Mouse (Mus musculus): ENCODE results near the gene E130114P18Rik. TPM values are rescaled to one million over a fixed set of nuclear protein-coding genes. Genes with fewer than 3 reads are reported as not detected.

E130114P18Rik gene
- polyA plus RNA-seq, 1 experiment from 2014 or later = 0.72 TPM

- 81% methylated on average over 5 of the region's 5 CpGs for WGBS (ENCODE audit: insufficient replicate concordance)
- Histone ChIP-seq H3K4me2 (no peak overlapping the region), H3K27ac (ENCODE audit: low read depth, low read length) (no peak overlapping the region), H3K36me3 (ENCODE audit: control insufficient read depth, insufficient read depth, low read length) (peaks cover 6% of the 10 kb centered on the region; the same call in 1 of the 2 replicates), H3K4me1 (ENCODE audit: control insufficient read depth, insufficient read depth, low read length) (peaks cover 7% of the 10 kb centered on the region; the same call in 1 of the 2 replicates), H3K9ac (ENCODE audit: low read depth, low read length) (no peak overlapping the region), H3K4me3 (ENCODE audit: low read depth, low read length) (no peak overlapping the region), H3K9me3 (replicated peaks; ENCODE audit: control insufficient read depth, low read length) (no peaks in the 10 kb centered on the region), H3K27me3 (ENCODE audit: control insufficient read depth, insufficient read depth, low read length) (no peaks in the 10 kb centered on the region)
- no peak for ATAC-seq (replicated peaks; ENCODE audit: insufficient number of reproducible peaks, low FRiP score, low TSS enrichment)
Measured at GRCm38 (mm10) chr4:97795957-97796356, 18.1 kb upstream of the E130114P18Rik start.

- Histone ChIP-seq H3K4me1 (ENCODE audit: control insufficient read depth, insufficient read depth, low read length) (peaks cover 7% of the 10 kb centered on the region; the same call in 1 of the 2 replicates), H3K27me3 (ENCODE audit: control insufficient read depth, insufficient read depth, low read length) (no peaks in the 10 kb centered on the region), H3K9me3 (replicated peaks; ENCODE audit: control insufficient read depth, low read length) (no peaks in the 10 kb centered on the region), H3K27ac (ENCODE audit: low read depth, low read length) (no peak overlapping the region), H3K4me3 (ENCODE audit: low read depth, low read length) (no peak overlapping the region), H3K36me3 (ENCODE audit: control insufficient read depth, insufficient read depth, low read length) (peaks cover 6% of the 10 kb centered on the region; the same call in 1 of the 2 replicates), H3K4me2 (no peak overlapping the region), H3K9ac (ENCODE audit: low read depth, low read length) (no peak overlapping the region)
- no peak for ATAC-seq (replicated peaks; ENCODE audit: insufficient number of reproducible peaks, low FRiP score, low TSS enrichment)
- WGBS (ENCODE audit: insufficient replicate concordance) = 79% methylated on average over 4 of the region's 4 CpGs
Measured at GRCm38 (mm10) chr4:97794865-97795264, 17.0 kb upstream of the E130114P18Rik start.

- Histone ChIP-seq H3K9ac (ENCODE audit: low read depth, low read length) (no peak overlapping the region), H3K4me3 (ENCODE audit: low read depth, low read length) (no peak overlapping the region), H3K27me3 (ENCODE audit: control insufficient read depth, insufficient read depth, low read length) (no peaks in the 10 kb centered on the region), H3K9me3 (replicated peaks; ENCODE audit: control insufficient read depth, low read length) (no peaks in the 10 kb centered on the region), H3K27ac (ENCODE audit: low read depth, low read length) (no peak overlapping the region), H3K4me1 (ENCODE audit: control insufficient read depth, insufficient read depth, low read length) (peaks cover 7% of the 10 kb centered on the region; the same call in 1 of the 2 replicates), H3K36me3 (ENCODE audit: control insufficient read depth, insufficient read depth, low read length) (peaks cover 6% of the 10 kb centered on the region; the same call in 1 of the 2 replicates), H3K4me2 (no peak overlapping the region)
- ATAC-seq (replicated peaks; ENCODE audit: insufficient number of reproducible peaks, low FRiP score, low TSS enrichment) = no peak
- 88% methylated on average over 10 of the region's 10 CpGs for WGBS (ENCODE audit: insufficient replicate concordance)
Measured at GRCm38 (mm10) chr4:97793931-97794330, 16.1 kb upstream of the E130114P18Rik start.

- WGBS (ENCODE audit: insufficient replicate concordance) = 74% methylated on average over 4 of the region's 4 CpGs
- Histone ChIP-seq H3K4me2 (no peak overlapping the region), H3K4me3 (ENCODE audit: low read depth, low read length) (no peak overlapping the region), H3K9me3 (replicated peaks; ENCODE audit: control insufficient read depth, low read length) (no peaks in the 10 kb centered on the region), H3K36me3 (ENCODE audit: control insufficient read depth, insufficient read depth, low read length) (peaks cover 16% of the 10 kb centered on the region), H3K4me1 (ENCODE audit: control insufficient read depth, insufficient read depth, low read length) (peaks cover 2% of the 10 kb centered on the region; the same call in 1 of the 2 replicates), H3K27me3 (ENCODE audit: control insufficient read depth, insufficient read depth, low read length) (no peaks in the 10 kb centered on the region), H3K27ac (ENCODE audit: low read depth, low read length) (no peak overlapping the region), H3K9ac (ENCODE audit: low read depth, low read length) (no peak overlapping the region)
- no peak for ATAC-seq (replicated peaks; ENCODE audit: insufficient number of reproducible peaks, low FRiP score, low TSS enrichment)
Measured at GRCm38 (mm10) chr4:97788537-97788936, 10.7 kb upstream of the E130114P18Rik start.

- H3K9me3 ChIP-seq (replicated peaks; ENCODE audit: control insufficient read depth, low read length) = no peaks in the 10 kb centered on the region
- WGBS (ENCODE audit: insufficient replicate concordance) = 75% methylated on average over 3 of the region's 3 CpGs
- H3K4me1 ChIP-seq (ENCODE audit: control insufficient read depth, insufficient read depth, low read length) = peaks cover 2% of the 10 kb centered on the region; the same call in 1 of the 2 replicates
- no peak for ATAC-seq (replicated peaks; ENCODE audit: insufficient number of reproducible peaks, low FRiP score, low TSS enrichment)
- no peak overlapping the region for H3K27ac ChIP-seq (ENCODE audit: low read depth, low read length)
- no peak overlapping the region for H3K4me2 ChIP-seq
- no peaks in the 10 kb centered on the region for H3K27me3 ChIP-seq (ENCODE audit: control insufficient read depth, insufficient read depth, low read length)
- no peak overlapping the region for H3K9ac ChIP-seq (ENCODE audit: low read depth, low read length)
- no peak overlapping the region for H3K4me3 ChIP-seq (ENCODE audit: low read depth, low read length)
- peaks cover 25% of the 10 kb centered on the region for H3K36me3 ChIP-seq (ENCODE audit: control insufficient read depth, insufficient read depth, low read length)
Measured at GRCm38 (mm10) chr4:97787515-97787914, 9.6 kb upstream of the E130114P18Rik start.

- ATAC-seq (replicated peaks; ENCODE audit: insufficient number of reproducible peaks, low FRiP score, low TSS enrichment) = no peak
- peaks cover 25% of the 10 kb centered on the region for H3K36me3 ChIP-seq (ENCODE audit: control insufficient read depth, insufficient read depth, low read length)
- 61% methylated on average over 8 of the region's 8 CpGs for WGBS (ENCODE audit: insufficient replicate concordance)
Measured at GRCm38 (mm10) chr4:97786571-97786970, 8.7 kb upstream of the E130114P18Rik start.

GRCm38 (mm10) chr4:97785547-97786271 is 7.8 kb upstream of the E130114P18Rik start:
- Histone ChIP-seq H3K36me3 (ENCODE audit: control insufficient read depth, insufficient read depth, low read length) (peaks cover 25% of the 10 kb centered on the region), H3K27me3 (ENCODE audit: control insufficient read depth, insufficient read depth, low read length) (no peaks in the 10 kb centered on the region), H3K4me1 (ENCODE audit: control insufficient read depth, insufficient read depth, low read length) (peaks cover 2% of the 10 kb centered on the region; the same call in 1 of the 2 replicates), H3K9ac (ENCODE audit: low read depth, low read length) (no peak overlapping the region), H3K4me3 (ENCODE audit: low read depth, low read length) (no peak overlapping the region), H3K27ac (ENCODE audit: low read depth, low read length) (no peak overlapping the region), H3K9me3 (replicated peaks; ENCODE audit: control insufficient read depth, low read length) (no peaks in the 10 kb centered on the region), H3K4me2 (no peak overlapping the region)
- ATAC-seq (replicated peaks; ENCODE audit: insufficient number of reproducible peaks, low FRiP score, low TSS enrichment) = no peak
- WGBS (ENCODE audit: insufficient replicate concordance) = 88% methylated on average over 8 of the region's 8 CpGs

More at GRCm38 (mm10) chr4:97786571-97786970, 8.7 kb upstream of the E130114P18Rik start:
- H3K27ac ChIP-seq (ENCODE audit: low read depth, low read length) = no peak overlapping the region
- H3K27me3 ChIP-seq (ENCODE audit: control insufficient read depth, insufficient read depth, low read length) = no peaks in the 10 kb centered on the region
- H3K4me2 ChIP-seq = no peak overlapping the region
- H3K4me1 ChIP-seq (ENCODE audit: control insufficient read depth, insufficient read depth, low read length) = peaks cover 2% of the 10 kb centered on the region; the same call in 1 of the 2 replicates
- no peaks in the 10 kb centered on the region for H3K9me3 ChIP-seq (replicated peaks; ENCODE audit: control insufficient read depth, low read length)
- no peak overlapping the region for H3K9ac ChIP-seq (ENCODE audit: low read depth, low read length)
- no peak overlapping the region for H3K4me3 ChIP-seq (ENCODE audit: low read depth, low read length)

- ATAC-seq (replicated peaks; ENCODE audit: insufficient number of reproducible peaks, low FRiP score, low TSS enrichment) = no peak
- H3K27me3 ChIP-seq (ENCODE audit: control insufficient read depth, insufficient read depth, low read length) = no peaks in the 10 kb centered on the region
- no peak overlapping the region for H3K4me2 ChIP-seq
- 87% methylated on average over 11 of the region's 11 CpGs for WGBS (ENCODE audit: insufficient replicate concordance)
- no peaks in the 10 kb centered on the region for H3K9me3 ChIP-seq (replicated peaks; ENCODE audit: control insufficient read depth, low read length)
- no peak overlapping the region for H3K4me3 ChIP-seq (ENCODE audit: low read depth, low read length)
- no peak overlapping the region for H3K27ac ChIP-seq (ENCODE audit: low read depth, low read length)
- H3K9ac ChIP-seq (ENCODE audit: low read depth, low read length) = no peak overlapping the region
- peaks cover 25% of the 10 kb centered on the region for H3K36me3 ChIP-seq (ENCODE audit: control insufficient read depth, insufficient read depth, low read length)
- H3K4me1 ChIP-seq (ENCODE audit: control insufficient read depth, insufficient read depth, low read length) = peaks cover 6% of the 10 kb centered on the region; the same call in 1 of the 2 replicates
Measured at GRCm38 (mm10) chr4:97784236-97784635, 6.4 kb upstream of the E130114P18Rik start.

All from heart, embryonic 11.5 days (tissue).